Mouse (Mus musculus) testis, adult 2 months (tissue): Measurements from ENCODE around the gene Dlg5.

ENCODE experiments used
- CTCF ChIP-seq: fragments of 200-500 bp; IDR thresholded peaks from 2 replicates; pipeline ENCODE4 v1.5.1; 2012; ENCODE audit warnings: low read depth, mild to moderate bottlenecking, inconsistent platforms, low read length, moderate library complexity; ENCODE audit not compliant: control insufficient read depth, insufficient read depth, insufficient replicate concordance
- POLR2A ChIP-seq: fragments of 200-500 bp; IDR thresholded peaks from 2 replicates; pipeline ENCODE4 v1.6.1; 2012; ENCODE audit warnings: low read depth, mild to moderate bottlenecking, inconsistent platforms, low read length, moderate library complexity; ENCODE audit not compliant: control insufficient read depth

DNA sequence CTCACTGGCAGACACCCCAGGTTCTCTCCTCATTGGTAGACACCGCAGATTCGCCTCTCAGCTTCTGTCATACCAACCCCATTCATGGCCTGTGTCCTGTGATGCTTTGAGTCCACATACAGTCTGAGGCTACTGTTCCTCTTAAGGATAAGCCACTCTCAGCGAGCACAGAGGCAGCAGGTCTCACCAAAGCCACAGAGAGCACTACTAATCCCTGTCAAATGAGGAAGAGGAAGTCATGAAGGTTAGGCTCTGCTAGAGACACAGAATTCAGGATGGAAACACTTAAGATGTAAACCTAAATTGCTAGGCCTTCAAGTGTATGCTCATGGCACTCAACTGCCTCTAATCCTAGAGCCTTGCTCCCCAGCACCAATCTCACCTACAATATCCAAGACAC is 9.8 kb downstream of the Dlg5 start:
- TF ChIP-seq POLR2A = no peak
- TF ChIP-seq CTCF = no peak
